Mouse (Mus musculus): ENCODE results near the gene Serpinb1a.

The Serpinb1a gene

GRCm38 (mm10) chr13:32834513-32834912, 16.5 kb downstream of the Serpinb1a start:
- no peak for DNase-seq (ENCODE audit: low spot score)

GRCm38 (mm10) chr13:32833237-32833636, 17.7 kb downstream of the Serpinb1a start:
- DNase-seq (ENCODE audit: low spot score), result no peak

GRCm38 (mm10) chr13:32832776-32833175, 18.2 kb downstream of the Serpinb1a start:
- no peak for DNase-seq (ENCODE audit: low spot score)

- no peak for DNase-seq (ENCODE audit: low spot score)
Measured at GRCm38 (mm10) chr13:32831505-32832273, 19.3 kb downstream of the Serpinb1a start.

- DNase-seq (ENCODE audit: low spot score), result no peak
Measured at GRCm38 (mm10) chr13:32828886-32829285, 22.1 kb downstream of the Serpinb1a start.

GRCm38 (mm10) chr13:32827951-32828350, 23.0 kb downstream of the Serpinb1a start:
- no peak for DNase-seq (ENCODE audit: low spot score)

GRCm38 (mm10) chr13:32827111-32827822, 23.7 kb downstream of the Serpinb1a start:
- no peak for DNase-seq (ENCODE audit: low spot score)

- no peak for DNase-seq (ENCODE audit: low spot score)
Measured at GRCm38 (mm10) chr13:32825546-32825945, 25.4 kb downstream of the Serpinb1a start.

GRCm38 (mm10) chr13:32824377-32825330, 26.3 kb downstream of the Serpinb1a start:
- no peak for DNase-seq (ENCODE audit: low spot score)

- DNase-seq (ENCODE audit: low spot score), result no peak
Measured at GRCm38 (mm10) chr13:32823126-32823525, 27.9 kb downstream of the Serpinb1a start.

GRCm38 (mm10) chr13:32821671-32822070, 29.3 kb downstream of the Serpinb1a start:
- DNase-seq (ENCODE audit: low spot score), result no peak

- no peak for DNase-seq (ENCODE audit: low spot score)
Measured at GRCm38 (mm10) chr13:32819926-32820325, 31.1 kb downstream of the Serpinb1a start.

- no peak for DNase-seq (ENCODE audit: low spot score)
Measured at GRCm38 (mm10) chr13:32819241-32819640, 31.7 kb downstream of the Serpinb1a start.

GRCm38 (mm10) chr13:32807624-32808023, 43.4 kb downstream of the Serpinb1a start:
- DNase-seq (ENCODE audit: low spot score), result no peak

GRCm38 (mm10) chr13:32806820-32807219, 44.2 kb downstream of the Serpinb1a start:
- DNase-seq (ENCODE audit: low spot score), result no peak

- no peak for DNase-seq (ENCODE audit: low spot score)
Measured at GRCm38 (mm10) chr13:32803701-32804345, 47.2 kb downstream of the Serpinb1a start.

GRCm38 (mm10) chr13:32802259-32803081, 48.5 kb downstream of the Serpinb1a start, which contains the start of gene D930007J09Rik:
Gene D930007J09Rik, minus strand, starts transcription at chr13:32802849.
- DNase-seq (ENCODE audit: low spot score), result peak; percentile 34

- DNase-seq (ENCODE audit: low spot score), result peak; percentile 75
Measured at GRCm38 (mm10) chr13:32801693-32802221, 49.2 kb downstream of the Serpinb1a start, which contains the start of gene Wrnip1. Gene Wrnip1, plus strand, starts transcription at chr13:32802038.

- DNase-seq (ENCODE audit: low spot score), result no peak
Measured at GRCm38 (mm10) chr13:32800859-32801258, 50.1 kb downstream of the Serpinb1a start.

GRCm38 (mm10) chr13:32799131-32799530, 51.9 kb downstream of the Serpinb1a start:
- no peak for DNase-seq (ENCODE audit: low spot score)
